Mouse (Mus musculus) frontal cortex, postnatal 25 days (tissue): ENCODE data around the gene Wdr74.

ENCODE experiments used
- DNase-seq, 2 experiments: peaks; one replicate each; pipeline ENCODE4 v3.0.0; 2022; ENCODE audit warnings: low spot score in 2 of 2

Wdr74 gene

GRCm38 (mm10) chr19:8741243-8741869 is 5.7 kb downstream of the Wdr74 start, which contains the start of gene Stx5a:
Gene Stx5a, plus strand, starts transcription at chr19:8741413.
- peak; percentile 89 to 92 for DNase-seq

GRCm38 (mm10) chr19:8742176-8742575 is 6.5 kb downstream of the Wdr74 start:
- no peak for DNase-seq

- no peak for DNase-seq
These were observed 9.8 kb downstream of the Wdr74 start for GRCm38 (mm10) chr19:8745382-8745781.

- DNase-seq, result no peak
These were observed 11.7 kb downstream of the Wdr74 start for GRCm38 (mm10) chr19:8747368-8747767.

- DNase-seq, result no peak
These were observed 20.0 kb downstream of the Wdr74 start for GRCm38 (mm10) chr19:8755652-8756051.

GRCm38 (mm10) chr19:8756635-8757387 is 21.2 kb downstream of the Wdr74 start, which contains the start of gene Nxf1:
Gene Nxf1, plus strand, starts transcription at chr19:8757073.
- DNase-seq, result peak; percentile 81 to 85

GRCm38 (mm10) chr19:8757471-8757998 is 21.9 kb downstream of the Wdr74 start:
- no peak for DNase-seq

GRCm38 (mm10) chr19:8758899-8759298 is 23.3 kb downstream of the Wdr74 start:
- no peak for DNase-seq

GRCm38 (mm10) chr19:8760757-8761156 is 25.1 kb downstream of the Wdr74 start:
- no peak for DNase-seq

GRCm38 (mm10) chr19:8763276-8763675 is 27.6 kb downstream of the Wdr74 start:
- DNase-seq, result no peak

GRCm38 (mm10) chr19:8765562-8765961 is 29.9 kb downstream of the Wdr74 start:
- no peak for DNase-seq

- peak; percentile 59 to 73 for DNase-seq
These were observed 35.1 kb downstream of the Wdr74 start, which contains the start of gene Tmem223 for GRCm38 (mm10) chr19:8770567-8771270. Gene Tmem223, plus strand, starts transcription at chr19:8770996.

GRCm38 (mm10) chr19:8772996-8773395 is 37.4 kb downstream of the Wdr74 start:
- DNase-seq, result no peak

- DNase-seq, result no peak
These were observed 37.8 kb downstream of the Wdr74 start for GRCm38 (mm10) chr19:8773409-8773808.

- peak; percentile 95 to 96 for DNase-seq
These were observed 38.6 kb downstream of the Wdr74 start, which contains the start of gene Tmem179b for GRCm38 (mm10) chr19:8774086-8774835. Gene Tmem179b, minus strand, starts transcription at chr19:8774467.

GRCm38 (mm10) chr19:8774951-8775421 is 39.4 kb downstream of the Wdr74 start:
- DNase-seq, result no peak

- DNase-seq, result peak; percentile 84
These were observed 50.6 kb downstream of the Wdr74 start, which contains the start of gene Taf6l for GRCm38 (mm10) chr19:8786008-8786781. Gene Taf6l, minus strand, starts transcription at chr19:8786417.

- DNase-seq, result no peak
These were observed 52.9 kb downstream of the Wdr74 start for GRCm38 (mm10) chr19:8788521-8788920.

- no peak for DNase-seq
These were observed 53.5 kb downstream of the Wdr74 start for GRCm38 (mm10) chr19:8789171-8789570.

GRCm38 (mm10) chr19:8790171-8790570 is 54.5 kb downstream of the Wdr74 start:
- DNase-seq, result no peak
